Mouse (Mus musculus) mouse embryonic stem cell (cell line): ENCODE results near the gene Usp24.

ENCODE experiments used
- in situ Hi-C, 2 experiments: fragments of 300-500 bp; cut with MboI; formaldehyde crosslinking; loops; 1 replicate in 1 of 2; 3 replicates in 1 of 2; pipeline ENCODE4 v1.14.3; 2019 to 2020; ENCODE audit warnings: low sequenced_read_pairs in 2 of 2, low pct_unique_long_range_greater_than_20kb in 1 of 2, mixed read lengths in 1 of 2; ENCODE audit not compliant: unreplicated experiment in 1 of 2

The Usp24 gene

DNA sequence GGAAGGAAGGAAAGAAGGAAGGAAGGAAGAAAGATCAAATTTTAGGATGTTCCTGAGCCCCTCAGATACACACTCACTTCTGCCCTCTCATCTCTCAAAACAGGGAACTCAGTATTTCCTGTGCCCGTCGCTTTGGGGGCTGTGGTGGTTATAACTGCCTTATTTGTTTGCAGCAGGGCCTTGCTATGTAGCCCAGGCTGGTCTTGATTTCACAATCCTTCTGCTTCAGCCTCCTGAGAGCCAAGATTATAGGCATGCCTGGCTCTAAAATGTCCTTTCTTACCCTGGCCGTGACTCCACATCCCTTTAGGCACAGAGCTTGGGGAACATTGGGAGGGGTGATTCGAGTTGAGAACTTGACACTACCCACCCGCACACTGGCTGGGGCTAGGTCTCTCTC lies 146.5 kb downstream of the Usp24 start:
- in situ Hi-C loops = loop anchor here in 1 of 2 experiments (25.0 kb wide), 1 partner anchor 225 kb away; no protein-coding TSS in a partner anchor

DNA sequence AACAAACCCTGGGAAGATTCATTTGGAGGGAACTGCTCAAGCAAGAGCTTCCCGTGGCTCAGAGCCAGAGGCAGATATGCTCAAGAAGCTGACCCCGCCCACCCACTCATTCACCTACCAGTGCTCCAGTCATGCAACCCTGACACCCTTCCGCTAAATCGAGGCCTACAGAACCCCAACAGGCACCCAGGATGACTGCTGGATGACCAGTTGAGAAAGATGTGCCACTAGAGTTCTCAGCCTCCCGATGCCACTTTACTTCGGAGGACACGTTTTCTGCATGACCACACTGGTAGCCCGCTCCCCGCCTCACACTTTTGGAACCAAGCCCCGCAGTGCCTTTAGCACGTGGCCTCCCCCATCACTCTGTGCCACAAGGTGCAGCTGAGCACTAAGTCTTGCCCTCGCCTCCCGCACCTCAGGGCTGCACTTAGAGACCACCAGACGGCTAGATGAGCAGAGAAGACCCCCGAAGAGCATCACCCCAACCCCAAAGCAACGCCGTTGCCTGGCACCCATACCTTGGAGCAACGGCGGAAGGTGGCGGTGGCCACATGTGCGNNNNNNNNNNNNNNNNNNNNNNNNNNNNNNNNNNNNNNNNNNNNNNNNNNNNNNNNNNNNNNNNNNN lies 147.3 kb downstream of the Usp24 start:
- in situ Hi-C loops = loop anchor here in 1 of 2 experiments (25.0 kb wide), 1 partner anchor 226 kb away; no protein-coding TSS in a partner anchor

DNA sequence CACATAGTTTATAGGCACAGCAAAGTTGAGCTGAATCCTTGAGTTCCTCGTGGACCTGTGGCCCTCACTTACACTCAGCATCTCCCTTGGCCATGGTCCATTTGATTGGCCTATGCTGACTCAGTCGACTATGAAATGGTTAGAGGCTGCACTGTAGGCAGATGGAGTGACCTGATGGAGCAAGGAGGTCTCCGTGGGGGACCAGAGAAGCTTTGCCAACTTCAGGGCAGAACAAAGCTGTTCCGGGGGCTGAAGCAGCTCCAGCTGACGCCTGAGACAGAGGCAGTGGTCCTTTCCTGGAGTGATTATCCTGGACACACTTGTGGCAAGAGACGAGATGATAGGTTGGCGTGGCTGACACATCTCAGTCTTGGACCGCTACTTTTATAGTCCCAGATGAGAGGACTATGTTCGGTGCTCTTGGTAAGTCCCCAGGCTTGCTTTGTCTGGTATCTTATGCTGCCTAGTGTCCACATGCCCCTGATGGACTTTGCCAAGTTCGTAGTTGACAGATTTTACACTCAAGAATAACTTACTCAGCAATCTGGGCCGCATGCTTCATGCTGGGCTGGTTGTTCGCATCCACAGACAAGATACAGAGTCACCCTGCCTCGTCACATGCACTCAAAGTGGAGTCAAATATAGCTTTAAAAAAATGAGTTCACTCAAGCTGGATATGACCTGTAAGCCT lies 151.6 kb downstream of the Usp24 start:
- in situ Hi-C loops = loop anchor here in 1 of 2 experiments (25.0 kb wide), 1 partner anchor 230 kb away; no protein-coding TSS in a partner anchor

DNA sequence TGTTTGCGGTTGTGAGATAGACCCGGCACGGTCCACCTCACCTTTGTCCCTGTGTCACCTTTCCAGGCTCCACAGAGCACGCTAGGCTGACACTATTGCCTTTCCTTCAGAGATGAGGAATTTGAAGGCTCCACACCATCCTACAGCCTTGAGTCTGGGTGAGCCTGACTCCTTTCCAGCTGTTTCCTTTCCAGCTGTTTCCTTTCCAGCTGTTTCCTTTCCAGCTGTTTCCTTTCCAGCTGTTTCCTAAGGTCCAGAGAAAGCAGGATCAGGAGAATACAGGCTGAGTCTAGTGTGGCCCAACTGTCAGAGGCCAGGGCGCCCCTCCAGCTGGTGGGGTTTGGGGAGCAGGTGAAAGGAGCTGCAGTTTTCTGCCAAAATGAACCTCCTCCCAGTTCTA lies 154.9 kb downstream of the Usp24 start:
- in situ Hi-C loops = loop anchor here (10.0 to 25.0 kb wide), 2 partner anchors 54 to 234 kb away; no protein-coding TSS in a partner anchor

DNA sequence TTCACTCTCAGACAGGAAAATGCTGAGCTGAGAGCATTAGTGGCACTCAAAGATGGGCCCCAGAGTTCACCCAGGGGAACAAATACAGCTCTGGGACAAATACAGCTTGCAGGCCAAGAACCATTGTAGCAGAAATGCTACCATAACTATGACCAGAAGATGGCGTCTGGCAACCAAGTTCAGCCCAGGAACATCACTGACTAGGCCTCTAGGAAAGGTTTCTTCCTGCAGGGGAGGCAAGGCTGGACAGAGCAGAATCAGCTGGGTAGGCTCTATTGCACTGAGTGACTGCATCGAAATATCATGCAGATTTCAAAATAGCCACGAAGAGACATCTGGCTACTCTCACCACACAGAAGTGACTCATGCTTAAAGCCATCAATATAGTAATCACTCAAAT lies 156.3 kb downstream of the Usp24 start:
- in situ Hi-C loops = loop anchor here (10.0 to 25.0 kb wide), 2 partner anchors 52 to 235 kb away; no protein-coding TSS in a partner anchor

DNA sequence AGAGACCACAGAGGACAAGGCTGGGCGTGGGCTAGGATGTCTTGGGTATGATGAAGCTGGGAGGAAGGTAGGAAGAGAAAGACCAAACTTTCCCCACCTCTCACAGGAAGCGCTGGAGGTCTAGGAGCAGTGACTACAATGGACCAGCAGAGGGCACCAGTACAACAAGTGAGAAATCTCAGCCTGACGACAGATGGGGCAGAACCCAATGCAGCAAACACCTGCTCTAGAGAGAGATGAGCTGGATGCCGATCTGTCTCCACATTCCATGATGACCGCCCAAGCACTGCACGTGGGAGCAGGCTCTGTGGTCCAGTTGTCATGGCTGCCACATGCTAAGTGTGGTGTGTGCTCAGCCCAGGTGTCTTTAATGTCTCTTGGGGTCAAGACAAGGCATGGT lies 158.2 kb downstream of the Usp24 start:
- in situ Hi-C loops = loop anchor here (10.0 to 25.0 kb wide), 2 partner anchors 51 to 237 kb away; no protein-coding TSS in a partner anchor

DNA sequence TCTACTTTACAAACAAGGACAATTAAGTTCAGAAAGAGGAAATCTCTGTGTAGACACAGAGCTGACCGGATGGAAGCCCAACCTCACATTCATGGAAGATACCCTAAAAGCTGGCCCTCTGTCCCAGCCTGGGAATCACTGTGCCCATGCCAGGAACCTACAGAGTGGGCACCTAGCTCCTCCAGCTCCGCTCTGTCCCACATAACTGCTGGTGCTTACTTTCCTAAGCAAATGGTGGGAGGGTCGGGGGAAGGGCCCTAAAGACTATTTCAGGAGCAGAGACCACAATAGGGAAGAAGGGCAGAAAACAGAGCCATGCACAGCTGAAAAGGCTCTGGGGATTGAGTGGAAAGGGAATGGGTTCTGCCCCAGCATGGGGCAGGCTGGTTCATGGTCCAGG lies 164.5 kb downstream of the Usp24 start:
- in situ Hi-C loops = no loop called here

DNA sequence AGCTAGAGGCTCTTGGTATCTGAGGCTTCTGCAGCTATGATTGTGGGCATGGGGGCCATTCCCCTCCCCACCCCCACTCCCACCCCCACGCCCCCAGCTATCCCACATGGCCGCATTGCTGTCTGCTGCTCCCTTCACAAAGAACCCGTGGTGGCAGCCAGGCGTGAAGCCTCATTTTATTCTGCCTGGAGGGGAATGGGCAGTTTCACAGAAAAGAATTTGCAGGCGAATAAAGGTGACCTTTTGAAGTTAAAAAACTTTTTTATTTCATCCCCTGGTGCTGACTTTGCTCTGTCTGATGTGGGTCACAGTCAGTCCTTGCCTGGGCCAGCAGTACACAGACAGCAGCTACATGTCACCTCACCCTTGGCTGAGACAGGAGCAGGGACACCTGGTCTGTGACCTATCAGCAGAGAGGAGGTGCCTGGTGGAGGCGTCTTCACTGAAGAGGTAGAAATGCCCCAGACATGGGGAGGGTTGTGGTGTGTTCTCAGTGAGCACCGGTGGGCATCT lies 167.3 kb downstream of the Usp24 start:
- in situ Hi-C loops = no loop called here

DNA sequence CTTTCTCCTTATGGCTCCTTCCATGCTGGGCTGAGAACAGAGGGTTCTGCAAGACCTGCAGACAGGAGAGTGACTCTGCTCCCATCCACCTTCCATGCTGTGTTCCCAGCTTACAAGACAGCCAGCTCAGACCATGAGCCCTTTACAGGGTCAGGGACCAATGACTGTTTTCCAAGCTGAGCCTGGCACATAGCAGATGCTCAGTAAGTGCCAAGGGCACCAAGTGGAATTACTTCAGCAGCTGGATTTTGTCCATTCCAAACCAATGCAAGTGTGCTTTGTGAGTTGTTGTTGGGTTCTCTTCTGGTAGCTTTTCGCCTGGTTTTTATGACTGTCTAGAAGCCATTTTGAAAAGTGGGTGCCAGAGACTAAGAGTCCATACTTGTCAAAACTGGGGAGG lies 167.8 kb downstream of the Usp24 start:
- in situ Hi-C loops = no loop called here

DNA sequence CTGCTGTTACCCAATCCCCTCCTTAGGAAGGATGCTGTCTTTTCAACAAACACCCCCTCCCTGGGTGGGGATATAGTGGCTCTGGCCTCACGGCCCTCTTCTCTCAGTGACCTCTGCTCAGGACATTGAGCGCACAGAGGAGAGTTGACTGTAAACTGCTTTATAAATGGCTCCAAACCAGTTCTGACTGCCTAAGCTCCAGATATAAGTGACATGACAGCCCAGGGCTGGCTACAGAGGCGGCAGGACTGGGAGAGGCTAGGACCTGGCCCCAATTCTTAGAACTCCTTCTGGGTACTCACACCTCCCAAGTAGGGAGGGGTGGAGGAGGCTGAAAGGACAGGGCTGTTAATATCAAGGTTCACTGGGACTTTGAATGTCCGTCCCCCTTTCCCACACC lies 174.6 kb downstream of the Usp24 start:
- in situ Hi-C loops = no loop called here
